Mouse (Mus musculus) heart, postnatal 0 days (tissue): ENCODE measurements at regions not wholly inside any gene's neighbourhood (a gene's known extent, or its start where the extent isn't known, plus 50 kb on each side); places are given as distances from the start of the nearest gene placed in this dataset.

Experiments
- CTCF ChIP-seq: IDR thresholded peaks from 2 replicates; pipeline ENCODE4 v1.5.1; 2016; ENCODE audit warnings: antibody characterized with exemption, control low read depth, low read depth
- EP300 ChIP-seq: IDR thresholded peaks from 2 replicates; pipeline ENCODE4 v1.6.1; 2016; ENCODE audit warnings: antibody characterized with exemption, low read depth

DNA sequence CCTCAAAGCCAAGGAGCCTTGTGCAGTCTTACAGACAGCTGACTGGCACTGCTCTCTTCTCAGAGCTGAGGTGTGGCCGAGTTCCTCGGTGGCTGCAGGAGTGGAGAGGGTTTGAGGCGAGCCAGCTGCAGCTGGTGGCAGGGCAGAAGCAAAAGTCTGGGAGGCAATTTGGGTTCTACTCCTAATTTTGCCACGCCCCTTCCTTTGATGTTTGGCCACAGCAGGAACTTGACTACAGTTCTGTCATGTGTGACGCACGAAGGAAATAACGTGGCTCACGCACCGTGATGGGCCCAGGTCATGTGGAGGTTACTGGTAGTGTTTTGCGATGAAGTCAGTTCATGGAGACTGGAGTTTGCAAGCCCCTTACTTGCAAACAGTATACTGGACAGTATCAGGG lies 116.9 kb upstream of the Prickle1 start:
- TF ChIP-seq EP300, result no peak
- TF ChIP-seq CTCF, result no peak
